Mouse (Mus musculus) embryonic facial prominence, embryonic 10.5 days (tissue): ENCODE data around the gene A430033K04Rik. TPM values are rescaled to one million over a fixed set of nuclear protein-coding genes. Genes with fewer than 3 reads are reported as not detected.
A peak's percentile ranks its signal among the peaks of the same experiment; 100 is the strongest.

ENCODE experiments used
- DNase-seq: peaks from one replicate; pipeline ENCODE4 v3.0.0-alpha.2; 2017; ENCODE audit warnings: low spot score
- H3K27ac ChIP-seq: fragments of 300-500 bp; sonication (generic); replicated peaks from 2 replicates; pipeline ENCODE4 v1.5.1; 2016; ENCODE audit warnings: mild to moderate bottlenecking
- H3K27me3 ChIP-seq: fragments of 300-500 bp; sonication (generic); replicated peaks from 2 replicates; pipeline ENCODE4 v1.6.1; 2016; ENCODE audit warnings: low read depth, mild to moderate bottlenecking; ENCODE audit not compliant: poor library complexity, severe bottlenecking
- H3K36me3 ChIP-seq: fragments of 300-500 bp; sonication (generic); replicated peaks from 2 replicates; pipeline ENCODE4 v1.6.1; 2016; ENCODE audit warnings: mild to moderate bottlenecking, moderate library complexity
- H3K4me1 ChIP-seq: fragments of 300-500 bp; sonication (generic); 2 replicates; pipeline ENCODE4 v1.6.1; 2016
- H3K4me3 ChIP-seq: fragments of 300-500 bp; sonication (generic); 2 replicates; pipeline ENCODE4 v1.5.1; 2016; ENCODE audit warnings: mild to moderate bottlenecking, moderate library complexity
- H3K9me3 ChIP-seq: fragments of 300-500 bp; sonication (generic); 2 replicates; pipeline ENCODE4 v1.6.1; 2016; ENCODE audit warnings: mild to moderate bottlenecking
- WGBS: fragments of 180-500 bp; shearing (Covaris S2); methylation state at CpG from one replicate; pipeline ENCODE4 v1.1.7; 2016; 5-methylcytosine and 5-hydroxymethylcytosine counted together
- microRNA-seq: library from miRNA; unstranded; fragments of <30 nt; microRNA quantifications from one replicate; pipeline ENCODE4, GENCODE M21; 2017
- polyA plus RNA-seq: library from polyadenylated mRNA; unstranded; fragments of >200 nt; fragmentation: Nextera tagmentation; extraction: Ambion mirVana; gene quantifications from 2 replicates; pipeline ENCODE4 v1.2.1, GENCODE M21; 2016

The A430033K04Rik gene
- polyA plus RNA-seq, 1 experiment from 2014 or later = 10.4 TPM

DNA sequence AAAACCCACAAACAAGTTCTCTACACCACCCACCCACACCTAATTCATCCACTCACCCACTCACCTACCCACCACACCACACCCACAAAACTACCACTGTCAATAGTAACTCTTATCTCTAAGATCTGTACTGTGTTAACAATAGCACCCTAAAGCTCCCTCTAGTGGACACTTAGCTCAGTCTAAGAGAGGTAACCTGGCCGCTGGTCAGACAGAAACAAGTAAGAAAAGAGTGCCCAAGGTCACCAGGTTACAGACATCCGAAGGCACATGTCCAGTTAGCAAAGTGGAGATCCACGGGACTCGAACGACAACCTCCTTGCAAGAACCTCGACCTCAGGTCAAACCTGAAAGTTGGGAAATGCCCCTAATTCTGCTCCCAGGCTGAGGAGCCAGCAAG lies 35.2 kb downstream of the A430033K04Rik start:
- Histone ChIP-seq H3K4me1 (no peaks in the 10 kb centered on the region), H3K4me3 (no peak overlapping the region), H3K9me3 (no peaks in the 10 kb centered on the region), H3K27me3 (no peaks in the 10 kb centered on the region), H3K36me3 (no peaks in the 10 kb centered on the region), H3K27ac (no peak overlapping the region)
- peak; percentile 14 for DNase-seq
- 32% methylated on average over 6 of the region's 6 CpGs for WGBS

DNA sequence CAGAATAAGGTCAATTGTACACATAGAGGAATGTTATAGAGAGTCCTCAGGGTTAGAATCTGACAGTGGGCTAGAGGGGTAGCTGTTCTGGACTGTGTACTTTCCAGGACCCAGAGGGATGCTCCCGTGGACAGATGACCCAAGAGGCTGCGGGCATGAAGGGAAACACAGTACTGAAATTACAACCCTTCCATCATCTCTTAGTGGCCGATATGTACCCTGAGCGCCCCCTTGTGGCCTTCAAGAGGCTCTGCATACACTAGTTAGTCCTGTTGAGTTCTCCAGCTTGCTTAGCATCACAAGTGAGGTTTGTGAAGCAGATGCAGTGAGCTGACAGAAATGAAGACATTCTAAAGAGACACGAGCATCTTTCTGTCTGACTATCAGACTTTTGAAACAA lies 36.3 kb downstream of the A430033K04Rik start:
- Histone ChIP-seq H3K27me3 (no peaks in the 10 kb centered on the region), H3K36me3 (no peaks in the 10 kb centered on the region), H3K27ac (no peak overlapping the region), H3K9me3 (no peaks in the 10 kb centered on the region), H3K4me3 (no peak overlapping the region), H3K4me1 (no peaks in the 10 kb centered on the region)
- DNase-seq = peak; percentile 75
- 19% methylated on average over 5 of the region's 5 CpGs for WGBS

DNA sequence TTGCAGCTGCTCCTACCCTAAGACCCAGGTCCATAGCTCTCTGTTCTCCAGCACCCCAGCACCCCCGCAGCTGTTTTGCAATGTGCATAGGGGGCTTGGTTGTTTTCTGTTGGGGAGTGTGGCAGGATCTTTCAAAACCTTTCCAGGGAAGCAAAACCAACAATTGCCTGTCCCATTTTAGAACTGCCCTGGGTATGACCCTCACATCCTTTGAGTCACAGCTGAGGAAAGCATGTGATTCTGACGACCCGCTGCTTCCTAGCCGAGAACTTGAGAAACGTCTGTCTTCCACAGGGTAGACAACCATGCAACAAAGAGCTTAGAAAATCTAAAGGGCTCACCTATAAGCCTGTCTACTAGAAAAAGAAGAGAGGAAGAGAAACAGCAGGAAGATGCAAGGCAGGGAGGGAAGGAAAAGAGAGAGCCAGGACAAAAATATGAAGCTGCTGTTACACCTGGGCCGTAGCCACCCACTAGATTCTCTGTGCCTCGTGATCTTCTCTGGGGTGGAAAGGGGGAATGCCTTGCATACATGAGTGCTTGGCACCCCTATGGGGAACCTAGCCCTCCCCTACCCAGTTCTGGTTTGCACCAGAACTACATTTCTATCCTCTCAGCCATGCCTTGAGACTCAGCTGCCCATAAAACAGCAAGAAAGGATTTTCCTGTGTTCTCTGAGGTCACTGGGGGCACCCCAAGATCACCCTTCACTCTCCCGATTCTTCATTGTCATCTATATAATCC lies 60.5 kb downstream of the A430033K04Rik start:
- 69% methylated on average over 8 of the region's 8 CpGs for whole genome bisulfite sequencing
- Histone ChIP-seq H3K9me3 (no peaks in the 10 kb centered on the region), H3K36me3 (no peaks in the 10 kb centered on the region), H3K4me1 (no peaks in the 10 kb centered on the region), H3K27ac (no peak overlapping the region), H3K27me3 (no peaks in the 10 kb centered on the region), H3K4me3 (no peak overlapping the region)
- DNase-seq = no peak

DNA sequence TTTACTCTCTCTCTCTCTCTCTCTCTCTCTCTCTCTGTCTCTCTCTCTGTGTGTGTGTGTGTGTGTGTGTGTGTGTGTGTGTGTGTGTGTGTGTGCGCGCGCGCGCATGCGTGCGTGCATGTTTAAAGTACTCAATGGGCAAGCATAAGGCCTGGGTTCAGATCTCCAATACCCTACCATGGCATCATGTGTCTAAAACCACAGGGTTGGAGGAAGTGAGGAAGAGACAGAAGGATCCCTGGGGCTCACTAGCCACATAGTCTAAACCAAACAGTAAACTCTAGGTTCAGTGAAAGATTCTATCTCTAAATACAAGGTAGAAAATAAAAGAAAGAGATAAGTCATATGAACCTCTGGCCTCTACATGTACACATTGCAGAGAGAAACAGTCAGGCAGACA lies 61.2 kb downstream of the A430033K04Rik start:
- 95% methylated on average over 7 of the region's 7 CpGs for WGBS
- Histone ChIP-seq H3K4me1 (no peaks in the 10 kb centered on the region), H3K9me3 (no peaks in the 10 kb centered on the region), H3K4me3 (no peak overlapping the region), H3K36me3 (no peaks in the 10 kb centered on the region), H3K27ac (no peak overlapping the region), H3K27me3 (no peaks in the 10 kb centered on the region)
- no peak for DNase-seq

- H3K4me1 ChIP-seq = no peaks in the 10 kb centered on the region
- DNase-seq = no peak
- H3K27me3 ChIP-seq = no peaks in the 10 kb centered on the region
- no peaks in the 10 kb centered on the region for H3K9me3 ChIP-seq
- no peaks in the 10 kb centered on the region for H3K36me3 ChIP-seq
- no peak overlapping the region for H3K4me3 ChIP-seq
- whole genome bisulfite sequencing = 77% methylated on average over 5 of the region's 5 CpGs
- no peak overlapping the region for H3K27ac ChIP-seq
Measured at GRCm38 (mm10) chr5:138687453-138687852, 64.8 kb downstream of the A430033K04Rik start.

GRCm38 (mm10) chr5:138689254-138689653 lies 66.6 kb downstream of the A430033K04Rik start:
- Histone ChIP-seq H3K4me3 (no peak overlapping the region), H3K4me1 (no peaks in the 10 kb centered on the region), H3K27ac (no peak overlapping the region), H3K36me3 (no peaks in the 10 kb centered on the region), H3K27me3 (no peaks in the 10 kb centered on the region), H3K9me3 (no peaks in the 10 kb centered on the region)
- no peak for DNase-seq
- 72% methylated on average over 5 of the region's 5 CpGs for WGBS

DNA sequence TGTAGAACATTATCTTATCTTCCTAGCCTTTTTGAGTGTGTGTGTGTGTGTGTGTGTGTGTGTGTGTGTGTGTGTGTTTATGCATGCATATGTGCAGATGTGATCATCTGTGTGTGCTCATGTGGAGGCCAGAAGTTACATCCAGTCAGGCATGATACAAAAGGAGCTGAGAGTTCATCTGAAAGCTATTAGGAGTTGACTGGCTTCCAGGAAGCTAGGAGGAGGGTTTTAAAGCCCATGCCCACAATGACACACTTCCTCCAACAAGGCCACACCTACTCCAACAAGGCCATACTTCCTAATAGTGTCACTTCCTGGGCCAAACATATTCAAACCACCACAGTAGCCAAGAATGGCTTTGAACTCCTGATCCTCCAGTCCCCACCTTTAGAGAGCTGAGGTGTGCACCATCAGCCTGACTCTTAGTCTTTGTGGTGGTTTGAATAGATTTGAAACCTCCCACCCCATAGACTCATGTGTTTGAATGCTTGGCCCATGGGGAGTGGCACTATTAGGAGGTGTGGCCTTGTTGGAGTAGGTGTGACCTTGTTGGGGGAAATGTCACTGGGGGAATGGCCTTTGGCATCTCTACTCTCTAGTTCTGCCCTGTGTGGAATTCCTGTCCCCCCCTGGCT lies 70.4 kb downstream of the A430033K04Rik start:
- Histone ChIP-seq H3K9me3 (no peaks in the 10 kb centered on the region), H3K4me3 (no peak overlapping the region), H3K27ac (no peak overlapping the region), H3K36me3 (no peaks in the 10 kb centered on the region), H3K27me3 (no peaks in the 10 kb centered on the region), H3K4me1 (no peaks in the 10 kb centered on the region)
- no peak for DNase-seq

GRCm38 (mm10) chr5:138694036-138694435 lies 71.4 kb downstream of the A430033K04Rik start:
- no peak for DNase-seq
- H3K36me3 ChIP-seq = no peaks in the 10 kb centered on the region
- no peaks in the 10 kb centered on the region for H3K27me3 ChIP-seq
- 64% methylated on average over 2 of the region's 2 CpGs for WGBS
- no peaks in the 10 kb centered on the region for H3K4me1 ChIP-seq
- no peak overlapping the region for H3K27ac ChIP-seq
- no peak overlapping the region for H3K4me3 ChIP-seq
- H3K9me3 ChIP-seq = no peaks in the 10 kb centered on the region

GRCm38 (mm10) chr5:138694496-138695167 lies 72.0 kb downstream of the A430033K04Rik start:
- DNase-seq = no peak
- Histone ChIP-seq H3K27me3 (no peaks in the 10 kb centered on the region), H3K9me3 (no peaks in the 10 kb centered on the region), H3K27ac (no peak overlapping the region), H3K36me3 (no peaks in the 10 kb centered on the region), H3K4me3 (no peak overlapping the region), H3K4me1 (no peaks in the 10 kb centered on the region)
- 58% methylated on average over 4 of the region's 4 CpGs for WGBS

DNA sequence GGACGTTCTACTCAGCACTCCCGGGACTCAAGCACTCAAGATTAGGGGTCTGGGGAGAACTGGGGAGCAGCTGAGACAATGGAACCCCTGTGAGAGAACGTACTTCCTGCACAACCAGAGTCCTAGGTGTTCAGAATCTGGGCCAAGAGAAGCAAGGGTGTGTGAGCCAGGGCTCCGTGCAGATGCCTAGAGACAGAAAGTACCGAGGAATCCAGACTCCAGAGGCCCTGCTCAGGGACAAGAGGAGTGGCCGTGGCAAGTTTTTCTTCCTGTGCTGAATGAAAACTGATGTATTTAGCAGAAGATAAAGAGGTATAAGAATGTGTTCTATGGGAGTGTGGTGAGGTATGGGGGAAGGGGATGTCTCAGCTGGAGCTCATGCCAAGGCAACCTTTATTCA lies 74.8 kb downstream of the A430033K04Rik start:
- no peaks in the 10 kb centered on the region for H3K27me3 ChIP-seq
- DNase-seq = no peak
- no peak overlapping the region for H3K27ac ChIP-seq
- no peaks in the 10 kb centered on the region for H3K36me3 ChIP-seq
- H3K4me3 ChIP-seq = no peak overlapping the region
- H3K4me1 ChIP-seq = no peaks in the 10 kb centered on the region
- H3K9me3 ChIP-seq = no peaks in the 10 kb centered on the region
- 73% methylated on average over 6 of the region's 6 CpGs for WGBS

Small RNA genes within 50 kb of the gene (microRNA-seq; reads per million reads assigned to microRNA genes)
- not detected for gene Gm24082

Other genes with a start within 250 kb of the A430033K04Rik start
- 38.9 and 44.9 TPM in 2 replicates for gene Zfp157, start 181.4 kb upstream of the A430033K04Rik start, polyA plus RNA-seq
- not detected in 2 replicates for gene 1700123K08Rik, start 58.1 kb upstream of the A430033K04Rik start, polyA plus RNA-seq
- 60.3 and 63.7 TPM in 2 replicates for gene Zfp68, start 3.1 kb upstream of the A430033K04Rik start, polyA plus RNA-seq
- 4.4 and 4.6 TPM in 2 replicates for gene Fam20c, start 131.7 kb downstream of the A430033K04Rik start, polyA plus RNA-seq
- gene Gm5294, start 197.2 kb downstream of the A430033K04Rik start, polyA plus RNA-seq = not detected in 2 replicates